Mouse (Mus musculus) testis, adult 2 months (tissue): ENCODE results near the gene Car9.

Experiments
- CTCF ChIP-seq: fragments of 200-500 bp; IDR thresholded peaks from 2 replicates; pipeline ENCODE4 v1.5.1; 2012; ENCODE audit warnings: low read depth, mild to moderate bottlenecking, inconsistent platforms, low read length, moderate library complexity; ENCODE audit not compliant: control insufficient read depth, insufficient read depth, insufficient replicate concordance
- POLR2A ChIP-seq: fragments of 200-500 bp; IDR thresholded peaks from 2 replicates; pipeline ENCODE4 v1.6.1; 2012; ENCODE audit warnings: low read depth, mild to moderate bottlenecking, inconsistent platforms, low read length, moderate library complexity; ENCODE audit not compliant: control insufficient read depth

DNA sequence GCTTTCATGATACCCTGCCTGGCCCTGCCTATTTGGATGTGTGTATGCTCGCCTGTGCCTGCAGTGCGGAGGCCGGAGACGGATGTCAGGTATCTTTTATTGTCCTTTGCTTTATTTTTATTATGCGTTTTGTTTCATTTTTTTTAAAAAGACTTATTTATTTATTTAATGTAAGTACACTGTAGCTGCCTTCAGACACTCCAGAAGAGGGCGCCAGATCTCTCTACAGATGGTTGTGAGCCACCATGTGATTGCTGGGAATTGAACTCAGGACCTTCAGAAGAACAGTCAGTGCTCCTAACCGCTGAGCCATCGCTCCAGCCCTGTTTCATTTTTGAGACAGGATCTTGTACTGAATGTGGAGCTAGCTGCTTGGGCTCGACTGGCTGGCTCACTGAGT is 21.7 kb downstream of the Car9 start:
- TF ChIP-seq POLR2A, result no peak
- no peak for TF ChIP-seq CTCF
